Mouse (Mus musculus) embryonic facial prominence, embryonic 11.5 days (tissue): ENCODE measurements around the gene Fcor. TPM values are rescaled to one million over a fixed set of nuclear protein-coding genes. Genes with fewer than 3 reads are reported as not detected.

Experiments used
- ATAC-seq: fragments of 200-750 bp; cut with Nextera tagmentation; replicated peaks from 2 replicates; pipeline ENCODE4 v1.8.0; 2017; ENCODE audit warnings: low read depth; ENCODE audit not compliant: insufficient number of reproducible peaks, low FRiP score, low TSS enrichment
- DNase-seq: peaks from one replicate; pipeline ENCODE4 v3.0.0-alpha.2; 2015; ENCODE audit warnings: low spot score
- H3K27ac ChIP-seq: fragments of 300-500 bp; sonication (generic); replicated peaks from 2 replicates; pipeline ENCODE4 v1.5.1; 2014; ENCODE audit warnings: mild to moderate bottlenecking, low read depth, low read length, control low read depth
- H3K27me3 ChIP-seq: fragments of 300-500 bp; sonication (generic); 2 replicates; pipeline ENCODE4 v1.6.1; 2014; ENCODE audit warnings: mild to moderate bottlenecking, low read length, moderate library complexity, mixed read lengths; ENCODE audit not compliant: control insufficient read depth, insufficient read depth
- H3K36me3 ChIP-seq: fragments of 300-500 bp; sonication (generic); replicated peaks from 2 replicates; pipeline ENCODE4 v1.6.1; 2014; ENCODE audit warnings: low read depth, mild to moderate bottlenecking, low read length, moderate library complexity, mixed read lengths; ENCODE audit not compliant: control insufficient read depth, insufficient read depth
- H3K4me1 ChIP-seq: fragments of 300-500 bp; sonication (generic); 2 replicates; pipeline ENCODE4 v1.6.1; 2014; ENCODE audit warnings: low read length, mixed read lengths; ENCODE audit not compliant: control insufficient read depth, insufficient read depth
- H3K4me2 ChIP-seq: fragments of 300-500 bp; sonication (generic); 2 replicates; pipeline ENCODE4 v1.6.1; 2014; ENCODE audit warnings: low read depth, mild to moderate bottlenecking, control low read depth, low read length, moderate library complexity
- H3K4me3 ChIP-seq: fragments of 300-500 bp; sonication (generic); 2 replicates; pipeline ENCODE4 v1.5.1; 2014; ENCODE audit warnings: low read depth, low read length, control low read depth
- H3K9ac ChIP-seq: fragments of 300-500 bp; sonication (generic); replicated peaks from 2 replicates; pipeline ENCODE4 v1.6.1; 2014; ENCODE audit warnings: mild to moderate bottlenecking, control low read depth, low read length
- H3K9me3 ChIP-seq: fragments of 300-500 bp; sonication (generic); replicated peaks from 2 replicates; pipeline ENCODE4 v1.6.1; 2016; ENCODE audit warnings: mild to moderate bottlenecking, low read length, inconsistent platforms, mixed read lengths; ENCODE audit not compliant: control insufficient read depth
- WGBS: fragments of 180-500 bp; shearing (Covaris S2); extraction: QIAGEN DNeasy Blood & Tissue Kit; methylation state at CpG from one replicate; pipeline ENCODE4 v1.1.7; 2014; 5-methylcytosine and 5-hydroxymethylcytosine counted together
- polyA plus RNA-seq: library from polyadenylated mRNA; unstranded; fragments of >200 nt; fragmentation: Nextera tagmentation; extraction: Ambion mirVana; gene quantifications from 2 replicates; pipeline ENCODE4 v1.2.1, GENCODE M21; 2014

Fcor gene
- polyA plus RNA-seq, 1 experiment from 2014 or later, result 7.8 TPM

- no peaks in the 10 kb centered on the region for H3K9me3 ChIP-seq
- H3K4me1 ChIP-seq, result no peaks in the 10 kb centered on the region
- H3K4me3 ChIP-seq, result no peak within 1 kb of the TSS
- no peaks in the 10 kb centered on the region for H3K36me3 ChIP-seq
- ATAC-seq (no peak), DNase-seq (no peak)
- H3K4me2 ChIP-seq, result no peak within 1 kb of the TSS
- H3K27ac ChIP-seq, result no peak within 1 kb of the TSS
- H3K27me3 ChIP-seq, result no peaks in the 10 kb centered on the region
- 61% methylated on average over 1 of the region's 1 CpGs for WGBS
- peak within 1 kb of the TSS; percentile 15; the same call in 1 of the 2 replicates for H3K9ac ChIP-seq
These were observed 46.7 kb downstream of the Fcor start, which contains the start of gene Pcp2 for GRCm38 (mm10) chr8:3625445-3625844. TSS of gene Pcp2 (minus strand) at chr8:3625545.

GRCm38 (mm10) chr8:3622119-3622518, 50.0 kb downstream of the Fcor start:
- WGBS, result 67% methylated on average over 8 of the region's 8 CpGs
- no peak overlapping the region for H3K27ac ChIP-seq
- H3K4me2 ChIP-seq, result no peak overlapping the region; the same call in 1 of the 2 replicates
- H3K9ac ChIP-seq, result 0 out of 2 replicates have a peak overlapping the region, but pooled peaks have one; percentile 23
- H3K27me3 ChIP-seq, result no peaks in the 10 kb centered on the region
- no peaks in the 10 kb centered on the region for H3K4me1 ChIP-seq
- no peak for DNase-seq
- H3K9me3 ChIP-seq, result no peaks in the 10 kb centered on the region
- peak overlapping the region; percentile 84 for H3K4me3 ChIP-seq
- H3K36me3 ChIP-seq, result no peaks in the 10 kb centered on the region
- no peak for ATAC-seq

GRCm38 (mm10) chr8:3621199-3621970, 50.8 kb downstream of the Fcor start, which contains the start of the genes Xab2 and Pet100:
TSS of gene Xab2 (minus strand) at chr8:3621316.
TSS of gene Pet100 (plus strand) at chr8:3621548.
- H3K36me3 ChIP-seq, result no peaks in the 10 kb centered on the region; the same call in 1 of the 2 replicates
- no peak within 1 kb of the TSS for H3K27ac ChIP-seq
- DNase-seq, result peak; percentile 100
- H3K9ac ChIP-seq, result peak within 1 kb of the TSS; percentile 63
- H3K27me3 ChIP-seq, result no peaks in the 10 kb centered on the region
- peak within 1 kb of the TSS; percentile 76 for H3K4me2 ChIP-seq
- peak within 1 kb of the TSS; percentile 84 for H3K4me3 ChIP-seq
- no peaks in the 10 kb centered on the region for H3K9me3 ChIP-seq
- peak; percentile 97 for ATAC-seq
- under 1% methylated on average over 37 of the region's 37 CpGs for WGBS
- no peaks in the 10 kb centered on the region for H3K4me1 ChIP-seq

Other genes with a start within 250 kb of the Fcor start
- 2.1 TPM in 2 replicates for gene Pex11g, start 204.7 kb downstream of the Fcor start, polyA plus RNA-seq
- 0.14 TPM in 1 of 2 replicates, not detected in the other for gene Tex45, start 201.5 kb downstream of the Fcor start, polyA plus RNA-seq
- 29.0 and 29.9 TPM in 2 replicates for gene Zfp358, start 179.2 kb downstream of the Fcor start, polyA plus RNA-seq
- 43.1 and 43.6 TPM in 2 replicates for gene Mcoln1, start 171.9 kb downstream of the Fcor start, polyA plus RNA-seq
- gene Pnpla6, start 157.0 kb downstream of the Fcor start, polyA plus RNA-seq, result 13.6 and 17.5 TPM in 2 replicates
- gene C330021F23Rik, start 104.4 kb downstream of the Fcor start, polyA plus RNA-seq, result 2.5 and 5.4 TPM in 2 replicates
- gene Camsap3, start 85.1 kb downstream of the Fcor start, polyA plus RNA-seq, result 5.1 and 8.9 TPM in 2 replicates
- gene Xab2, start 51.0 kb downstream of the Fcor start, polyA plus RNA-seq, result 61.4 and 61.6 TPM in 2 replicates
- gene Pet100, start 50.8 kb downstream of the Fcor start, polyA plus RNA-seq, result 73.5 and 84.1 TPM in 2 replicates
- gene Pcp2, start 46.8 kb downstream of the Fcor start, polyA plus RNA-seq, result 1.5 and 2.2 TPM in 2 replicates
- 24.9 and 26.5 TPM in 2 replicates for gene Stxbp2, start 41.4 kb downstream of the Fcor start, polyA plus RNA-seq
- 0.42 TPM in 1 of 2 replicates, not detected in the other for gene Retn, start 16.6 kb downstream of the Fcor start, polyA plus RNA-seq
- gene Mcemp1, start 6.6 kb downstream of the Fcor start, polyA plus RNA-seq, result 0.28 TPM in 1 of 2 replicates, not detected in the other
- gene Trappc5, start 3.9 kb upstream of the Fcor start, polyA plus RNA-seq, result 36.8 and 38.6 TPM in 2 replicates
- gene Fcer2a, start 21.8 kb upstream of the Fcor start, polyA plus RNA-seq, result 0.25 and 0.36 TPM in 2 replicates
- 0.28 TPM in 2 replicates for gene Clec4g, start 48.3 kb upstream of the Fcor start, polyA plus RNA-seq
- gene Cd209a, start 76.6 kb upstream of the Fcor start, polyA plus RNA-seq, result not detected in 2 replicates
- not detected in 2 replicates for gene Cd209e, start 181.9 kb upstream of the Fcor start, polyA plus RNA-seq
- gene Cd209d, start 206.2 kb upstream of the Fcor start, polyA plus RNA-seq, result not detected in 2 replicates